Mouse (Mus musculus) ES-E14 (cell line): ENCODE measurements around the gene Coro1c.

Experiments used
- CHD2 ChIP-seq: IDR thresholded peaks from 2 replicates; pipeline ENCODE4 v1.6.1; 2014; ENCODE audit warnings: mild to moderate bottlenecking, low read depth, low read length, inconsistent platforms
- HCFC1 ChIP-seq: IDR thresholded peaks from 2 replicates; pipeline ENCODE4 v1.6.1; 2012; ENCODE audit warnings: low read length, inconsistent platforms, borderline replicate concordance; ENCODE audit not compliant: insufficient read depth
- MAFK ChIP-seq: IDR thresholded peaks from 2 replicates; pipeline ENCODE4 v1.6.1; 2014; ENCODE audit warnings: mild to moderate bottlenecking, low read depth, low read length, inconsistent platforms; ENCODE audit not compliant: insufficient read depth
- ZC3H11A ChIP-seq: IDR thresholded peaks from 2 replicates; pipeline ENCODE4 v1.6.1; 2012; ENCODE audit warnings: low read depth, mild to moderate bottlenecking, inconsistent platforms, low read length, borderline replicate concordance
- ZNF384 ChIP-seq: IDR thresholded peaks from 2 replicates; pipeline ENCODE4 v1.6.1; 2012; ENCODE audit warnings: low read depth, low read length, inconsistent platforms

GRCm38 (mm10) chr5:113919060-113919459, 10.5 kb upstream of the Coro1c start:
- no peak for TF ChIP-seq CHD2
- no peak for TF ChIP-seq ZNF384
- TF ChIP-seq ZC3H11A, result no peak
- no peak for TF ChIP-seq MAFK
- TF ChIP-seq HCFC1, result no peak
